Mouse (Mus musculus) heart, postnatal 25 days (tissue): ENCODE measurements around the gene Serinc3. TPM values are rescaled to one million over a fixed set of nuclear protein-coding genes. Genes with fewer than 3 reads are reported as not detected.

Experiments used
- total RNA-seq, 2 experiments: library from RNA; stranded (reverse); gene quantifications; 2 replicates each; pipeline ENCODE4 v1.2.3; 2021

Serinc3 gene
- total RNA-seq, 2 experiments from 2014 or later = 291 to 357 TPM

Other genes starting within 250 kb of the Serinc3 start
- gene Jph2, start 247.1 kb downstream of the Serinc3 start, total RNA-seq = 100 to 1,000 TPM; 374 to 418 TPM
- 10 to 100 TPM; 21.0 to 21.6 TPM for gene Oser1, start 220.4 kb downstream of the Serinc3 start, total RNA-seq
- not detected for gene Gdap1l1, start 206.7 kb downstream of the Serinc3 start, total RNA-seq
- gene Fitm2, start 172.5 kb downstream of the Serinc3 start, total RNA-seq = 100 to 1,000 TPM; 174 to 182 TPM
- not detected for gene R3hdml, start 152.8 kb downstream of the Serinc3 start, total RNA-seq
- not detected for gene Hnf4a, start 138.3 kb downstream of the Serinc3 start, total RNA-seq
- 1 to 10 TPM; 7.9 to 9.7 TPM for gene Ttpal, start 42.8 kb downstream of the Serinc3 start, total RNA-seq
- 100 to 1,000 TPM; 211 to 235 TPM for gene Pkig, start 13.3 kb upstream of the Serinc3 start, total RNA-seq
- under 1 TPM; 0.39 to 0.68 TPM for gene Ada, start 105.1 kb upstream of the Serinc3 start, total RNA-seq
- 1 to 10 TPM in 1 of 2 experiments, under 1 TPM in 1; 0.98 to 1.3 TPM for gene Ccn5, start 175.7 kb upstream of the Serinc3 start, total RNA-seq
- not detected for gene Kcnk15, start 208.5 kb upstream of the Serinc3 start, total RNA-seq